Mouse (Mus musculus): ENCODE measurements around the gene Skida1. TPM values are rescaled to one million over a fixed set of nuclear protein-coding genes. Genes with fewer than 3 reads are reported as not detected.
A peak's percentile ranks its signal among the peaks of the same experiment; 100 is the strongest.

The Skida1 gene
- polyA plus RNA-seq, 1 experiment from 2014 or later = 3.9 TPM

DNA sequence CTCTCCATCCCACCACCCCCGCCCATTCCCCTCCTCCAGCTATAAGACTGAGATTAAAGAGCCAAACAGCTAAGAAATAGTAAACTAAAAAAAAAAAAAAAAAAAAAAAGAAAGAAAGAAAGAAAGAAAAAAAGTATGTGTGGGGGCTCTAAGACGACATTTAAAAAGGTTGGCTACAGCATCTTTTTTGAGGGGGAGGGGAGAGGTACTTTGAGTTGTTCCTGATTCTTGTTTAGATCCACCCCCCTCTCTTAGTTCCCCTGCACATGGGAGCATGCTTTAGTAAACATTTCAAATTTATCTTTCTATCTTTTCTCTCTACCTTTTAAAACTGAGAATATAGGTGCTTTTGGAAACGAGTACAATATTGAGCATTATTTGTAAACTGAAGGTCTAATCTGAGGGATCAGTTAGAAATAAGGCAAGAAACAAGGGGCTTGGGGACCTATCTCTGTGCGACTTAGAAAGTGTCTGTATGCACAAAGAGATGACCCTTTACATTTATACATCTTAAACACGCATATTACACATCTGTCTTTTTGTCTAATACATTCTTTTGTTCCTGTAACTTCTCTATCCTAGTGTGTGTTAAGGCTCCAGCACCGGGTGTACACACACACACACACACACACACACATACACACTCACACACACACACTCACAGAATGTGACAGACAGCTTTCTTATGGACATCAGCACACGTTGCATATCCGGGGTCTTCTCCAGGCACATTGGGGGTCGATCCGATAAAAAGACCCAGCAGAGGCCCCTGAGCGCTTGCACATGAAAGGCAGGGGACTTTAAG, 2.4 kb upstream of the Skida1 start:
- peak overlapping the region; percentile 95 for H3K4me3 ChIP-seq (ENCODE audit: low read length)
- peak overlapping the region; percentile 80 for H3K4me2 ChIP-seq (ENCODE audit: low read depth, low read length)
- no peaks in the 10 kb centered on the region for H3K9me3 ChIP-seq (replicated peaks; ENCODE audit: control insufficient read depth, low read length)
- H3K27me3 ChIP-seq (ENCODE audit: control insufficient read depth, insufficient read depth, low read length) = no peaks in the 10 kb centered on the region
- H3K36me3 ChIP-seq (ENCODE audit: control insufficient read depth, insufficient read depth) = no peaks in the 10 kb centered on the region
- H3K9ac ChIP-seq (ENCODE audit: low read length) = peak overlapping the region; percentile 75
- peak overlapping the region; percentile 99 for H3K27ac ChIP-seq (ENCODE audit: low read length)
- 45% methylated on average over 11 of the region's 11 CpGs for WGBS
- ATAC-seq (replicated peaks; ENCODE audit: extremely low read depth, insufficient read depth, low FRiP score) = no peak
- H3K4me1 ChIP-seq (ENCODE audit: control insufficient read depth, insufficient read depth, low read length) = peaks cover 19% of the 10 kb centered on the region

DNA sequence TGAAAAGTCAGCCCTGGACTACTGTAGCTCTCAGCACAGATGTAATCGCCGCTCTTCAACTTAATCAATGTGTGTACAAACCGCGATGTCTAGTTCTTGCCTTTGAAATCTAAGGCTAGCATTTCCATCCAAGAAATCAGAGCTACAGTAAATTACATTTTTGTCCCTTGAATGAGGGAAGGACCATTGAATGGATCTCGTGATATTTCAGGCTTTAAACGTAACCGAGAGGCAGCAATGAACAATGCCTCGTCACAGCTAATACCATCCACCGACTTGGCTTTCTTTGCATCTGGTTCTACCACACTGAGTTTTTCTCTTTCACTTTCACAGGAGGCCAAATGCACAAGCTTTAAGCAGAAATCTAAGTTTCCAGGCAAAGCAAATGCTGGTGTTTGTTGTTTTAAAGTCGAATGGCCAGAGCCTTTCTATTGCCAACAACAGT, 1.7 kb upstream of the Skida1 start:
- H3K4me1 ChIP-seq (ENCODE audit: control insufficient read depth, insufficient read depth, low read length) = peaks cover 19% of the 10 kb centered on the region
- peak overlapping the region; percentile 95 for H3K4me3 ChIP-seq (ENCODE audit: low read length)
- H3K4me2 ChIP-seq (ENCODE audit: low read depth, low read length) = peak overlapping the region; percentile 80
- ATAC-seq (replicated peaks; ENCODE audit: extremely low read depth, insufficient read depth, low FRiP score) = no peak
- peak overlapping the region; percentile 99 for H3K27ac ChIP-seq (ENCODE audit: low read length)
- H3K36me3 ChIP-seq (ENCODE audit: control insufficient read depth, insufficient read depth) = no peaks in the 10 kb centered on the region
- peak overlapping the region; percentile 75 for H3K9ac ChIP-seq (ENCODE audit: low read length)
- H3K27me3 ChIP-seq (ENCODE audit: control insufficient read depth, insufficient read depth, low read length) = no peaks in the 10 kb centered on the region
- no peaks in the 10 kb centered on the region for H3K9me3 ChIP-seq (replicated peaks; ENCODE audit: control insufficient read depth, low read length)
- 14% methylated on average over 10 of the region's 10 CpGs for WGBS

DNA sequence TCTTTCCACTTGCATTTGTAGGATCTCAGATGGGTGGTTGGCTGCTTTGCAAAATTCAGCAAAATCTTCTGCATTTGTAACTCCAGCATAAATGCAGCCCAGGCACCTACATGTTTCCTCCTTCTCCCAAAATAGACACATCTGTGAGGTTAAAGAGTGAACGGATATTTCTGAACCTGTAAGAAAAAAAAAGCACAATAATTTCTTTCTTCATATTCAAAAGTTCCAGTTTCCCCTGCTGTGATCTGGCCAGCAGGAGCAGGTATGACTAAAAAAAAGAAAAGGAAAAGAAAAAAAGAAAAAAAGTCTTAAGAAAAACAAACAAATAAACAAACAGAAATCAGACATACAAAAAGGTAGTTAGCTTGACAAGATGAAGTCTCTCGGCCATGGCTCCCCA, 1.2 kb upstream of the Skida1 start:
- H3K4me3 ChIP-seq (ENCODE audit: low read length) = peak overlapping the region; percentile 95
- WGBS = 16% methylated on average over 2 of the region's 2 CpGs
- H3K36me3 ChIP-seq (ENCODE audit: control insufficient read depth, insufficient read depth) = no peaks in the 10 kb centered on the region
- H3K27ac ChIP-seq (ENCODE audit: low read length) = peak overlapping the region; percentile 99
- H3K4me2 ChIP-seq (ENCODE audit: low read depth, low read length) = peak overlapping the region; percentile 80
- no peaks in the 10 kb centered on the region for H3K9me3 ChIP-seq (replicated peaks; ENCODE audit: control insufficient read depth, low read length)
- peaks cover 19% of the 10 kb centered on the region for H3K4me1 ChIP-seq (ENCODE audit: control insufficient read depth, insufficient read depth, low read length)
- no peaks in the 10 kb centered on the region for H3K27me3 ChIP-seq (ENCODE audit: control insufficient read depth, insufficient read depth, low read length)
- peak overlapping the region; percentile 75 for H3K9ac ChIP-seq (ENCODE audit: low read length)
- no peak for ATAC-seq (replicated peaks; ENCODE audit: extremely low read depth, insufficient read depth, low FRiP score)

DNA sequence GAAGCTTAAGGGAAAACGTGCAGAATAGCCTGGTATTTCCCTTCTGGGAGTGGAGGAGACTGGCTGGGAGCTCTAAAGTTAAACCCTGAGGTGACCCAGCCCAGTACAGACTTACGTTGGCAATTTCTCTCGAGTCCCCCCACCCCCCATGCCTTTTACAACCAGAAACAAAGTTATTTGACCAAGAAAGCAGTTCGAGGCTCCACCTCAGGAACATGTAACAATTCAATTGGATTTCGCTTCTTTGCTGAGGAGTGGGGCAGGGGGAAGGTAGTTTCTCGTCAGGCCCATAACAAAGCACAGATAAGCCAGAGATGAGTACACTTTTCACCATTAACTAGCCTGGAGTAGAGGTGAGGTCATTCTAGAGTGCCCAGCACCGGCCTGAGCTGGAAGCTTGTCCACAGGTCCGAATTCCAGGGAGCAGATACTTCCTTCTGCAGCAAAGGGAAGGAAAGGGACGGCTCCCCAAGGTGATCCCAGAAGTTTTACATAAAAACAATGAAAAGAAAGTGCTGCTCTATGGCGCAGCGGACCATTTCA, 499 bp upstream of the Skida1 start:
- Histone ChIP-seq H3K9ac (ENCODE audit: low read length) (peak overlapping the region; percentile 75), H3K4me2 (ENCODE audit: low read depth, low read length) (peak overlapping the region; percentile 80), H3K4me1 (ENCODE audit: control insufficient read depth, insufficient read depth, low read length) (peaks cover 19% of the 10 kb centered on the region), H3K4me3 (ENCODE audit: low read length) (peak overlapping the region; percentile 95), H3K9me3 (replicated peaks; ENCODE audit: control insufficient read depth, low read length) (no peaks in the 10 kb centered on the region), H3K36me3 (ENCODE audit: control insufficient read depth, insufficient read depth) (no peaks in the 10 kb centered on the region), H3K27ac (ENCODE audit: low read length) (peak overlapping the region; percentile 99), H3K27me3 (ENCODE audit: control insufficient read depth, insufficient read depth, low read length) (no peaks in the 10 kb centered on the region)
- no peak for ATAC-seq (replicated peaks; ENCODE audit: extremely low read depth, insufficient read depth, low FRiP score)
- WGBS = 13% methylated on average over 11 of the region's 11 CpGs

DNA sequence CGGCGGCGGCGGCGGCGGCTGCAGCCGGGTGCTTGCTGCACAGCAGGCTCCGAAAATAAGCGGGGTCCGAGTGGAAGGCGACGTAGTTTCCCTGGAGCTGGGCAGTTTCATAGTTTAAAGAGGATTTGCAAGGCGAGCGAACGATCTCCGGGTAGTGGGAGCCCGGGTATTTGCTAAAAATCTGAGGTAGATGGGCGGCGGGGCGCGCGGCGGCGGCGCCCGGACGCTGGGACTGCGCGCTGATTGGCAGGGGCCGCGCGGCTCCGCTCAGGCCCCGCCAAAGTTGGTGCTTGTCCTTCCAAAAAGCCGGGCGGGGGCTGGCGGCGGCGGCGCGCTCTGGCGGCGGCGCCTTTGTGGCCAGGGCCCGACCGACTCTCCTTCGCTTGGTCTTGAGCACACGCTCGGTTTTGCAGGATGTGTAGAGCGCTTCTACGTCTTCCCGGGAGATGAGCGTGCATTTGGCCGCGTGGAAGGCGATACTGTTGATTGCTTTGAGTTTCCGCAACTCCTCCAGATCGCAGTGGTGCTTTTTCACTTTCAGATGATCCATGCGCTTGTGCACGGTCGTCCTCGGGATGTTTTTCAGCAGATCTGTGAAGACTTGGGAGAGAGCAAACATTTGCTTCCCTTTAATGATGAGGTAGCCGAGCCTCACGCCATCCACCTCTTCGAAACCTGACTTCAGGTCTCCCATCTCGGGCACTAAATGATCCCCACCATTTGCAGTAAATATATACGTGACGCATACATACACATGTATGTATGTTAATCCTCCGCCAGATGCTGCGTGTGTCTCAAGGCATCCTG, 1.0 kb downstream of the Skida1 start:
- H3K9me3 ChIP-seq (replicated peaks; ENCODE audit: control insufficient read depth, low read length) = no peaks in the 10 kb centered on the region
- peak overlapping the region; percentile 99 for H3K27ac ChIP-seq (ENCODE audit: low read length)
- no peaks in the 10 kb centered on the region for H3K36me3 ChIP-seq (ENCODE audit: control insufficient read depth, insufficient read depth)
- no peaks in the 10 kb centered on the region for H3K27me3 ChIP-seq (ENCODE audit: control insufficient read depth, insufficient read depth, low read length)
- under 1% methylated on average over 70 of the region's 70 CpGs for WGBS
- peaks cover 16% of the 10 kb centered on the region for H3K4me1 ChIP-seq (ENCODE audit: control insufficient read depth, insufficient read depth, low read length)
- H3K4me3 ChIP-seq (ENCODE audit: low read length) = peak overlapping the region; percentile 95
- peak; percentile 84 for ATAC-seq (replicated peaks; ENCODE audit: extremely low read depth, insufficient read depth, low FRiP score)
- H3K9ac ChIP-seq (ENCODE audit: low read length) = peak overlapping the region; percentile 99
- peak overlapping the region; percentile 80 for H3K4me2 ChIP-seq (ENCODE audit: low read depth, low read length)

GRCm38 (mm10) chr2:18046758-18047645, 1.8 kb downstream of the Skida1 start:
- peak overlapping the region; percentile 80 for H3K4me2 ChIP-seq (ENCODE audit: low read depth, low read length)
- peak overlapping the region; percentile 95 for H3K4me3 ChIP-seq (ENCODE audit: low read length)
- ATAC-seq (replicated peaks; ENCODE audit: extremely low read depth, insufficient read depth, low FRiP score) = peak; percentile 47
- H3K9me3 ChIP-seq (replicated peaks; ENCODE audit: control insufficient read depth, low read length) = no peaks in the 10 kb centered on the region
- peak overlapping the region; percentile 99 for H3K27ac ChIP-seq (ENCODE audit: low read length)
- peaks cover 21% of the 10 kb centered on the region for H3K4me1 ChIP-seq (ENCODE audit: control insufficient read depth, insufficient read depth, low read length)
- no peaks in the 10 kb centered on the region for H3K36me3 ChIP-seq (ENCODE audit: control insufficient read depth, insufficient read depth)
- no peaks in the 10 kb centered on the region for H3K27me3 ChIP-seq (ENCODE audit: control insufficient read depth, insufficient read depth, low read length)
- H3K9ac ChIP-seq (ENCODE audit: low read length) = peak overlapping the region; percentile 99
- WGBS = under 1% methylated on average over 62 of the region's 64 CpGs

- no peak for ATAC-seq (replicated peaks; ENCODE audit: extremely low read depth, insufficient read depth, low FRiP score)
- Histone ChIP-seq H3K4me2 (ENCODE audit: low read depth, low read length) (peak overlapping the region; percentile 80), H3K9me3 (replicated peaks; ENCODE audit: control insufficient read depth, low read length) (no peaks in the 10 kb centered on the region), H3K9ac (ENCODE audit: low read length) (peak overlapping the region; percentile 99), H3K4me1 (ENCODE audit: control insufficient read depth, insufficient read depth, low read length) (peaks cover 18% of the 10 kb centered on the region), H3K36me3 (ENCODE audit: control insufficient read depth, insufficient read depth) (no peaks in the 10 kb centered on the region), H3K27ac (ENCODE audit: low read length) (peak overlapping the region; percentile 99), H3K4me3 (ENCODE audit: low read length) (peak overlapping the region; percentile 95), H3K27me3 (ENCODE audit: control insufficient read depth, insufficient read depth, low read length) (no peaks in the 10 kb centered on the region)
- WGBS = 2% methylated on average over 4 of the region's 4 CpGs
Measured at GRCm38 (mm10) chr2:18046186-18046585, 2.7 kb downstream of the Skida1 start.

- 21% methylated on average over 6 of the region's 6 CpGs for WGBS
- Histone ChIP-seq H3K36me3 (ENCODE audit: control insufficient read depth, insufficient read depth) (no peaks in the 10 kb centered on the region), H3K4me3 (ENCODE audit: low read length) (peak overlapping the region; percentile 95), H3K4me2 (ENCODE audit: low read depth, low read length) (peak overlapping the region; percentile 80), H3K27ac (ENCODE audit: low read length) (peak overlapping the region; percentile 99), H3K4me1 (ENCODE audit: control insufficient read depth, insufficient read depth, low read length) (peaks cover 18% of the 10 kb centered on the region), H3K9me3 (replicated peaks; ENCODE audit: control insufficient read depth, low read length) (no peaks in the 10 kb centered on the region), H3K27me3 (ENCODE audit: control insufficient read depth, insufficient read depth, low read length) (no peaks in the 10 kb centered on the region), H3K9ac (ENCODE audit: low read length) (peak overlapping the region; percentile 99)
- no peak for ATAC-seq (replicated peaks; ENCODE audit: extremely low read depth, insufficient read depth, low FRiP score)
Measured at GRCm38 (mm10) chr2:18045781-18046181, 3.1 kb downstream of the Skida1 start.
